Mouse (Mus musculus) embryonic facial prominence, embryonic 11.5 days (tissue): ENCODE measurements around the gene Dis3l2. TPM values are rescaled to one million over a fixed set of nuclear protein-coding genes. Genes with fewer than 3 reads are reported as not detected.
A peak's percentile ranks its signal among the peaks of the same experiment; 100 is the strongest.

Source experiments
- ATAC-seq: fragments of 200-750 bp; cut with Nextera tagmentation; replicated peaks from 2 replicates; pipeline ENCODE4 v1.8.0; 2017; ENCODE audit warnings: low read depth; ENCODE audit not compliant: insufficient number of reproducible peaks, low FRiP score, low TSS enrichment
- DNase-seq: peaks from one replicate; pipeline ENCODE4 v3.0.0-alpha.2; 2015; ENCODE audit warnings: low spot score
- H3K27ac ChIP-seq: fragments of 300-500 bp; sonication (generic); replicated peaks from 2 replicates; pipeline ENCODE4 v1.5.1; 2014; ENCODE audit warnings: mild to moderate bottlenecking, low read depth, low read length, control low read depth
- H3K27me3 ChIP-seq: fragments of 300-500 bp; sonication (generic); 2 replicates; pipeline ENCODE4 v1.6.1; 2014; ENCODE audit warnings: mild to moderate bottlenecking, low read length, moderate library complexity, mixed read lengths; ENCODE audit not compliant: control insufficient read depth, insufficient read depth
- H3K36me3 ChIP-seq: fragments of 300-500 bp; sonication (generic); replicated peaks from 2 replicates; pipeline ENCODE4 v1.6.1; 2014; ENCODE audit warnings: low read depth, mild to moderate bottlenecking, low read length, moderate library complexity, mixed read lengths; ENCODE audit not compliant: control insufficient read depth, insufficient read depth
- H3K4me1 ChIP-seq: fragments of 300-500 bp; sonication (generic); 2 replicates; pipeline ENCODE4 v1.6.1; 2014; ENCODE audit warnings: low read length, mixed read lengths; ENCODE audit not compliant: control insufficient read depth, insufficient read depth
- H3K4me2 ChIP-seq: fragments of 300-500 bp; sonication (generic); 2 replicates; pipeline ENCODE4 v1.6.1; 2014; ENCODE audit warnings: low read depth, mild to moderate bottlenecking, control low read depth, low read length, moderate library complexity
- H3K4me3 ChIP-seq: fragments of 300-500 bp; sonication (generic); 2 replicates; pipeline ENCODE4 v1.5.1; 2014; ENCODE audit warnings: low read depth, low read length, control low read depth
- H3K9ac ChIP-seq: fragments of 300-500 bp; sonication (generic); replicated peaks from 2 replicates; pipeline ENCODE4 v1.6.1; 2014; ENCODE audit warnings: mild to moderate bottlenecking, control low read depth, low read length
- H3K9me3 ChIP-seq: fragments of 300-500 bp; sonication (generic); replicated peaks from 2 replicates; pipeline ENCODE4 v1.6.1; 2016; ENCODE audit warnings: mild to moderate bottlenecking, low read length, inconsistent platforms, mixed read lengths; ENCODE audit not compliant: control insufficient read depth
- WGBS: fragments of 180-500 bp; shearing (Covaris S2); extraction: QIAGEN DNeasy Blood & Tissue Kit; methylation state at CpG from one replicate; pipeline ENCODE4 v1.1.7; 2014; 5-methylcytosine and 5-hydroxymethylcytosine counted together
- polyA plus RNA-seq: library from polyadenylated mRNA; unstranded; fragments of >200 nt; fragmentation: Nextera tagmentation; extraction: Ambion mirVana; gene quantifications from 2 replicates; pipeline ENCODE4 v1.2.1, GENCODE M21; 2014

Dis3l2 gene
- polyA plus RNA-seq, 1 experiment from 2014 or later = 33.3 TPM

- Histone ChIP-seq H3K27me3 (no peaks in the 10 kb centered on the region), H3K36me3 (no peaks in the 10 kb centered on the region), H3K27ac (no peak overlapping the region), H3K4me3 (no peak overlapping the region), H3K4me2 (no peak overlapping the region), H3K9ac (no peak overlapping the region), H3K4me1 (no peaks in the 10 kb centered on the region), H3K9me3 (no peaks in the 10 kb centered on the region)
- DNase-seq = no peak
- WGBS = 88% methylated on average over 1 of the region's 1 CpGs
- no peak for ATAC-seq
These were observed 302.8 kb downstream of the Dis3l2 start for GRCm38 (mm10) chr1:87006425-87006824.

- H3K9ac ChIP-seq = no peak overlapping the region
- no peaks in the 10 kb centered on the region for H3K4me1 ChIP-seq
- H3K4me2 ChIP-seq = no peak overlapping the region
- H3K9me3 ChIP-seq = no peaks in the 10 kb centered on the region
- no peak overlapping the region for H3K27ac ChIP-seq
- no peaks in the 10 kb centered on the region for H3K27me3 ChIP-seq
- ATAC-seq (no peak), DNase-seq (no peak)
- no peaks in the 10 kb centered on the region for H3K36me3 ChIP-seq
- H3K4me3 ChIP-seq = no peak overlapping the region
- WGBS = 46% methylated on average over 1 of the region's 1 CpGs
These were observed 304.6 kb downstream of the Dis3l2 start for GRCm38 (mm10) chr1:87008211-87008610.

DNA sequence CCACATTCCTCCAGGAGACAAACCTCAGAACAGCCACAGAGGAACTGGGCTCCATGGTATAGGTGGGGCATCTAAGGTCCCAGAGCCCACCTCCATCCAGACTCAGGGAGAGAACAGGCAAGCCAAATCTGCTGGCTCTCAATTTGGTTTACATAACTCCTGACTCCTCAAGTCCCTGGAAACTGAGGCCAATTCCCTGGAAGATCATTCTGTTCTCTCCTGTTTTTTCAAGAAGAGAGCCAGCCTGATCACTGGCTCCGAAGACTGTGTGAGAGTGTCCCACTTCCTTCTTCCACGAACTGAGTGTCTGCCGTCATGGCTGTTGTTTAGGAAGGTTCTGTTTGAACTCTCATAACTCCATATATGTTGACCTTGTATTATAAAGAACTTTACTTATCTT is 305.5 kb downstream of the Dis3l2 start:
- ATAC-seq (no peak), DNase-seq (no peak)
- Histone ChIP-seq H3K9me3 (no peaks in the 10 kb centered on the region), H3K36me3 (no peaks in the 10 kb centered on the region), H3K4me2 (no peak overlapping the region), H3K9ac (no peak overlapping the region), H3K27me3 (no peaks in the 10 kb centered on the region), H3K4me1 (no peaks in the 10 kb centered on the region), H3K4me3 (no peak overlapping the region), H3K27ac (no peak overlapping the region)
- WGBS = 88% methylated on average over 3 of the region's 3 CpGs

GRCm38 (mm10) chr1:87010629-87011330 is 307.2 kb downstream of the Dis3l2 start:
- no peak overlapping the region for H3K27ac ChIP-seq
- DNase-seq = no peak
- H3K4me3 ChIP-seq = no peak overlapping the region
- 76% methylated on average over 12 of the region's 12 CpGs for WGBS
- H3K4me2 ChIP-seq = no peak overlapping the region
- H3K9me3 ChIP-seq = no peaks in the 10 kb centered on the region
- H3K4me1 ChIP-seq = no peaks in the 10 kb centered on the region
- H3K36me3 ChIP-seq = no peaks in the 10 kb centered on the region
- H3K9ac ChIP-seq = no peak overlapping the region
- ATAC-seq = no peak
- H3K27me3 ChIP-seq = no peaks in the 10 kb centered on the region

DNA sequence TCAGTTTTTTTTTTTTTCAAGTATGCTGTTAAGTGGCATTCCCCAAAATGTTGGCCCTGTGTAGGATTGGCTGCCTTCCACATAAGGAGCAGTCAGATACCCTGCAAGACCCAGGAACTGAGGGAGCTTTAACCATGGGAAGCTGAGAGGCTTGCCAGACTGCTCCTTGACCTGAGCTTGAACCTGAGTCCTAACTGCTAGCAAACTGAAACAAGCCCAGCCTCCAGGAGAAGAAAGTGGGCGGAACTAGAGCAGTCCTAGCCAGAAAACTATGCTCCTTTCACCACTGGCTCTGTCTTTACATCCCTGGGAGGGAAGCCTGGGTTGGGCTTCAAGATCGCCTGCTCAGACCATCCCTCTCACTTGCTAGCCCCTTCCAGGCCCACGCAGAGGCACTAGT is 308.1 kb downstream of the Dis3l2 start:
- no peak overlapping the region for H3K27ac ChIP-seq
- peak; percentile 32 for DNase-seq
- H3K4me3 ChIP-seq = no peak overlapping the region
- 65% methylated on average over 3 of the region's 3 CpGs for WGBS
- no peak overlapping the region for H3K9ac ChIP-seq
- no peak overlapping the region for H3K4me2 ChIP-seq
- no peaks in the 10 kb centered on the region for H3K4me1 ChIP-seq
- H3K9me3 ChIP-seq = no peaks in the 10 kb centered on the region
- H3K36me3 ChIP-seq = no peaks in the 10 kb centered on the region
- H3K27me3 ChIP-seq = no peaks in the 10 kb centered on the region
- ATAC-seq = no peak

DNA sequence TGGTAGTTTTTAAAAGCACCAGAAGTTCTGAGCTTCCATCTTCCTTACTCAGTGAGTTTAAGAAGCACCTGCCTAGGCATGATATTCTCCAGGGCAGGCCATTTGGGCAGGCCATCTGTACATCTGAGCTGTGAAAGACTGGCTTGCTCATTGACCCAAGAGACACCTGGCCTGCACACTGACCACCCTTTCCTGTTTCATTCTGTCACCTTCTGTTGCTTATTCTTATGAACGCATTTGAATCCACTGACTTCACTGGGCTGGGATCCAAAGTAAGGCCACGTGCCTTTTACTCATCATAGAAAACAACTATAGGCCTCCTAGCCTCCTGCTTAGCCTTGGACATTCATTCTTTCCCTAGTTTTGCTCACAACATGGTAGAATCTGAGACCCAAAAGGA is 309.0 kb downstream of the Dis3l2 start:
- no peak for ATAC-seq
- no peaks in the 10 kb centered on the region for H3K36me3 ChIP-seq
- no peak overlapping the region for H3K4me2 ChIP-seq
- H3K27me3 ChIP-seq = no peaks in the 10 kb centered on the region
- H3K9ac ChIP-seq = no peak overlapping the region
- H3K4me3 ChIP-seq = no peak overlapping the region
- H3K9me3 ChIP-seq = no peaks in the 10 kb centered on the region
- 87% methylated on average over 2 of the region's 2 CpGs for WGBS
- H3K27ac ChIP-seq = no peak overlapping the region
- no peak for DNase-seq
- H3K4me1 ChIP-seq = no peaks in the 10 kb centered on the region

- no peak for ATAC-seq
- 86% methylated on average over 5 of the region's 5 CpGs for WGBS
- H3K9me3 ChIP-seq = no peaks in the 10 kb centered on the region
These were observed 317.1 kb downstream of the Dis3l2 start for GRCm38 (mm10) chr1:87020714-87021113.

GRCm38 (mm10) chr1:87021584-87021983 is 318.0 kb downstream of the Dis3l2 start:
- Histone ChIP-seq H3K27me3 (no peaks in the 10 kb centered on the region), H3K27ac (no peak overlapping the region), H3K9ac (no peak overlapping the region), H3K9me3 (no peaks in the 10 kb centered on the region), H3K36me3 (no peaks in the 10 kb centered on the region), H3K4me3 (no peak overlapping the region), H3K4me1 (no peaks in the 10 kb centered on the region), H3K4me2 (no peak overlapping the region)
- no peak for DNase-seq
- ATAC-seq = no peak
- WGBS = 92% methylated on average over 3 of the region's 3 CpGs

More at GRCm38 (mm10) chr1:87020714-87021113, 317.1 kb downstream of the Dis3l2 start:
- Histone ChIP-seq H3K9ac (no peak overlapping the region), H3K27ac (no peak overlapping the region), H3K4me1 (no peaks in the 10 kb centered on the region), H3K4me2 (no peak overlapping the region), H3K4me3 (no peak overlapping the region), H3K27me3 (no peaks in the 10 kb centered on the region), H3K36me3 (no peaks in the 10 kb centered on the region)
- DNase-seq = no peak
